Mouse (Mus musculus): Measurements from ENCODE around the gene Gna11.

DNA sequence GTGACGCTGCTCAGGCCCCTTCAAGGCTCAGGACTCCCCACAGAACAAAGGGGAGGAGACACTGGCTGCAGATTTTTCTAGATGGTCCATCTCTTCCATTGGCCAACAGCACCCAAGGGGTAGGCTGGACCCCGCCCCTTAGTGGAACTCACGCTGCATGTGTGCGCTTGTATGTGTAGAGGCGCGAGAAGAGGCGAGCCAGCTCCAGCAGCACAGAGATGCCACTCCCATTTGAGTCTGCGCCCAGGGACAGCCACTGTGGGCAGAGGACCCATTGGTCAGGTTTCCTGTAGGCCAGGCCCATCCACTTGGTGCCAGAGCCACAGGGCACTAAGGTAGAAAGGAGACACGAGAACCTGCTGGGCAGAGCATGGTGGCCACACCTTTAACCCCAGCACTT lies 54.0 kb downstream of the Gna11 start:
- TF ChIP-seq CTCF (IDR thresholded peaks at IDR 0.05; ENCODE audit: insufficient read depth, low read length) (no peak), POLR2A (IDR thresholded peaks at IDR 0.05; ENCODE audit: borderline replicate concordance, extremely low read depth, low read depth, low read length) (no peak)
